Mouse (Mus musculus) gastrocnemius, postnatal 25 days (tissue): ENCODE results near the gene C4b. TPM values are rescaled to one million over a fixed set of nuclear protein-coding genes. Genes with fewer than 3 reads are reported as not detected.
"Not testable (repeated sequence)": the region's sequence is repeated elsewhere in the genome, so short reads cannot be mapped to it uniquely, and the experiment has no call there.

Experiments used
- DNase-seq: peaks from one replicate; pipeline ENCODE4 v3.0.0; 2022
- microRNA-seq, 2 experiments: library from miRNA; unstranded; fragments of <30 nt; microRNA quantifications; one replicate each; pipeline ENCODE4 v1.2.0; 2021; ENCODE audit warnings: borderline replicate concordance in 2 of 2
- total RNA-seq, 2 experiments: library from RNA; stranded (reverse); gene quantifications; 1 replicate in 1 of 2; 2 replicates in 1 of 2; pipeline ENCODE4 v1.2.3; 2021

Gene C4b
- total RNA-seq, 2 experiments from 2014 or later = 1.1 to 22.1 TPM

- not testable (repeated sequence) for DNase-seq
Observed at GRCm38 (mm10) chr17:34706476-34706875, 37.2 kb downstream of the C4b start.

- no peak for DNase-seq
Observed at GRCm38 (mm10) chr17:34700671-34701071, 43.0 kb downstream of the C4b start.

GRCm38 (mm10) chr17:34699575-34700408 is 43.9 kb downstream of the C4b start:
- no peak for DNase-seq

- DNase-seq = peak; percentile 83
Observed at GRCm38 (mm10) chr17:34692906-34693305, 50.8 kb downstream of the C4b start.

- peak; percentile 70 for DNase-seq
Observed at GRCm38 (mm10) chr17:34690458-34690857, 53.2 kb downstream of the C4b start.

GRCm38 (mm10) chr17:34688889-34689288 is 54.8 kb downstream of the C4b start:
- DNase-seq = no peak

GRCm38 (mm10) chr17:34685120-34686110 is 58.3 kb downstream of the C4b start:
- DNase-seq = peak; percentile 79

- DNase-seq = peak; percentile 63
Observed at GRCm38 (mm10) chr17:34684253-34684893, 59.3 kb downstream of the C4b start.

- no peak for DNase-seq
Observed at GRCm38 (mm10) chr17:34683686-34684220, 59.9 kb downstream of the C4b start.

GRCm38 (mm10) chr17:34683179-34683578 is 60.5 kb downstream of the C4b start:
- DNase-seq = no peak

GRCm38 (mm10) chr17:34681881-34682536 is 61.7 kb downstream of the C4b start:
- no peak for DNase-seq

GRCm38 (mm10) chr17:34681132-34681571 is 62.5 kb downstream of the C4b start:
- DNase-seq = no peak

- DNase-seq = no peak
Observed at GRCm38 (mm10) chr17:34680621-34681020, 63.1 kb downstream of the C4b start.

GRCm38 (mm10) chr17:34680191-34680590 is 63.5 kb downstream of the C4b start:
- DNase-seq = no peak

Small RNAs within 50 kb of the gene (microRNA-seq; reads per million reads assigned to microRNA genes)
- 0 reads per million in 2 experiments for gene Gm27471

Other genes with a start within 250 kb of the C4b start
- gene Btnl6, start 226.5 kb downstream of the C4b start, total RNA-seq = not detected
- 10 to 100 TPM; 11.3 to 12.4 TPM for gene Notch4, start 179.6 kb downstream of the C4b start, total RNA-seq
- 1 to 10 TPM; 2.3 to 2.6 TPM for gene Gpsm3, start 154.1 kb downstream of the C4b start, total RNA-seq
- gene Pbx2, start 152.6 kb downstream of the C4b start, total RNA-seq = 10 to 100 TPM; 12.1 to 13.6 TPM
- gene Ager, start 146.0 kb downstream of the C4b start, total RNA-seq = under 1 TPM in 1 of 2 experiments, not detected in 1; 0.24 TPM
- gene Rnf5, start 140.2 kb downstream of the C4b start, total RNA-seq = 10 to 100 TPM; 16.4 to 19.2 TPM
- gene Agpat1, start 139.6 kb downstream of the C4b start, total RNA-seq = 10 to 100 TPM; 53.6 to 56.9 TPM
- gene Egfl8, start 127.9 kb downstream of the C4b start, total RNA-seq = 1 to 10 TPM; 2.8 to 3.1 TPM
- 10 to 100 TPM; 37.2 to 43.0 TPM for gene Ppt2, start 115.4 kb downstream of the C4b start, total RNA-seq
- gene Prrt1, start 114.3 kb downstream of the C4b start, total RNA-seq = 1 to 10 TPM in 1 of 2 experiments, under 1 TPM in 1; 0.35 to 1.5 TPM
- gene Fkbpl, start 99.1 kb downstream of the C4b start, total RNA-seq = 1 to 10 TPM; 5.9 to 7.0 TPM
- 1 to 10 TPM; 7.1 to 7.2 TPM for gene Atf6b, start 96.7 kb downstream of the C4b start, total RNA-seq
- gene Tnxb, start 73.3 kb downstream of the C4b start, total RNA-seq = 10 to 100 TPM; 38.3 to 50.5 TPM
- gene Cyp21a1, start 60.7 kb upstream of the C4b start, total RNA-seq = under 1 TPM in 1 of 2 experiments, not detected in 1; 0.16 TPM
- gene Stk19, start 93.1 kb upstream of the C4b start, total RNA-seq = 1 to 10 TPM; 7.0 to 7.2 TPM
- 10 to 100 TPM in 1 of 2 experiments, 1 to 10 TPM in 1; 7.6 to 10.5 TPM for gene Dxo, start 93.1 kb upstream of the C4b start, total RNA-seq
- 10 to 100 TPM; 18.0 to 18.9 TPM for gene Skiv2l, start 106.3 kb upstream of the C4b start, total RNA-seq
- gene Nelfe, start 106.5 kb upstream of the C4b start, total RNA-seq = 1 to 10 TPM; 7.7 to 8.9 TPM
- 1 to 10 TPM in 1 of 2 experiments, under 1 TPM in 1; 0.95 to 8.2 TPM for gene Cfb, start 118.6 kb upstream of the C4b start, total RNA-seq
- 1 to 10 TPM; 5.0 to 5.2 TPM for gene Zbtb12, start 135.6 kb upstream of the C4b start, total RNA-seq
- gene Gm20547, start 138.2 kb upstream of the C4b start, total RNA-seq = not detected
- 1 to 10 TPM; 2.6 to 2.9 TPM for gene C2, start 154.4 kb upstream of the C4b start, total RNA-seq
- gene Ehmt2, start 154.6 kb upstream of the C4b start, total RNA-seq = 10 to 100 TPM; 25.5 to 26.4 TPM
- gene Slc44a4, start 170.6 kb upstream of the C4b start, total RNA-seq = not detected
- 1 to 10 TPM; 8.5 to 9.3 TPM for gene Neu1, start 187.4 kb upstream of the C4b start, total RNA-seq
- 1 to 10 TPM; 4.4 to 6.7 TPM for gene Hspa1b, start 215.4 kb upstream of the C4b start, total RNA-seq
- not detected for gene Gm20481, start 226.0 kb upstream of the C4b start, total RNA-seq
- 1 to 10 TPM; 5.9 to 8.1 TPM for gene Hspa1a, start 228.3 kb upstream of the C4b start, total RNA-seq
- 10 to 100 TPM; 21.5 to 31.8 TPM for gene Hspa1l, start 228.8 kb upstream of the C4b start, total RNA-seq
- gene Lsm2, start 238.0 kb upstream of the C4b start, total RNA-seq = 10 to 100 TPM; 15.0 to 15.4 TPM